Mouse (Mus musculus) G1E (cell line): Measurements from ENCODE around the gene Tspan8.

Experiments used
- CTCF ChIP-seq: IDR thresholded peaks from 2 replicates; pipeline ENCODE4 v1.5.1; 2012; ENCODE audit warnings: low read depth, low read length, inconsistent platforms, mixed read lengths
- GATA1 ChIP-seq: IDR thresholded peaks from 2 replicates; pipeline ENCODE4 v1.6.1; 2012; ENCODE audit warnings: borderline replicate concordance, low read length, inconsistent platforms, mixed read lengths
- GATA2 ChIP-seq: IDR thresholded peaks from 2 replicates; pipeline ENCODE4 v1.6.1; 2012; ENCODE audit warnings: low read depth, low read length, inconsistent platforms, borderline replicate concordance
- POLR2AphosphoS5 ChIP-seq: IDR thresholded peaks from 2 replicates; pipeline ENCODE4 v1.6.1; 2012; ENCODE audit warnings: low read depth, low read length, inconsistent platforms; ENCODE audit not compliant: insufficient replicate concordance
- TAL1 ChIP-seq: conservative IDR thresholded peaks from 2 replicates; pipeline ENCODE4 v1.6.1; 2012; ENCODE audit warnings: low read depth, low read length, inconsistent platforms, mixed read lengths

DNA sequence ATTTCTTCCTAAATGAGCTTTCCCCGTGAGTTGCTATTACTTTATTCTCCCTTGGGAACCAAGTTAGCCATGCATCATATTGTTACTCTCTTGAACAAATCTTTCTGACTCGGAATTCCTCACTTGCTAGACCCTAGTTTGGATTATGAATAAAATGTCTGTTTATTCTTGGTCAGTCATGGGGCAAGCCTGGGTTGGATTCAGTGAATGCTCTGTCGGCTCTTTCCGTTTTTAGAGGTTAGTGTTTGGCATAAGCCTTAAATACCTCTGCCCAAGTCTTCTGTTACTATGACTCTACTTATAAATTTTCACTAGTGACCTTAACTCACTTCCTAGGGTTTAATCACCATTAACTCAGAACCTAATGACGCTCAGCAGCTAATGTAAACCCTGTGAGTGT is 5.1 kb upstream of the Tspan8 start:
- TF ChIP-seq CTCF (no peak), TAL1 (no peak), GATA1 (no peak), GATA2 (no peak), POLR2AphosphoS5 (no peak)
